Mouse (Mus musculus): ENCODE measurements around the gene Bcl9l.

- TF ChIP-seq BHLHE40 (IDR thresholded peaks at IDR 0.05; ENCODE audit: borderline replicate concordance, low read depth, low read length) (no peak), RCOR1 (IDR thresholded peaks at IDR 0.05; ENCODE audit: low read depth, low read length) (no peak), GATA1 (IDR thresholded peaks at IDR 0.05; ENCODE audit: low read depth, low read length) (no peak), CTCF (IDR thresholded peaks at IDR 0.05 in 2 of 3, conservative IDR thresholded peaks at IDR 0.05 in 1 of 3; ENCODE audit: control insufficient read depth in 1 of 3, insufficient read depth in 1 of 3, low read depth in 2 of 3, low read length in 3 of 3, poor library complexity in 1 of 3, severe bottlenecking in 1 of 3) (no peak), ELF1 (IDR thresholded peaks at IDR 0.05; ENCODE audit: low read depth, low read length) (no peak), TAL1 (IDR thresholded peaks at IDR 0.05; ENCODE audit: low read length) (no peak), TBP (IDR thresholded peaks at IDR 0.05; ENCODE audit: low read depth, low read length) (no peak), MAZ (IDR thresholded peaks at IDR 0.05; ENCODE audit: low read depth, low read length) (no peak), CHD1 (IDR thresholded peaks at IDR 0.05; ENCODE audit: low read depth, low read length) (no peak)
These were observed 18.1 kb downstream of the Bcl9l start for GRCm38 (mm10) chr9:44500638-44501175.
